Mouse (Mus musculus): Measurements from ENCODE around the gene Srrt. TPM values are rescaled to one million over a fixed set of nuclear protein-coding genes. Genes with fewer than 3 reads are reported as not detected.

Gene Srrt
- 86.7 and 102 TPM in 2 replicates for polyA plus RNA-seq (2015; fragmentation: Nextera tagmentation; extraction: Ambion mirVana)

- ATAC-seq (ENCODE audit: low read depth), result peak; percentile 79
- H3K4me1 ChIP-seq (replicated peaks), result peaks cover 60% of the 10 kb centered on the region
Measured at GRCm38 (mm10) chr5:137307071-137307912, at the start of gene Srrt. TSS of gene Srrt (minus strand) at chr5:137307674.

GRCm38 (mm10) chr5:137354091-137354490 is 46.6 kb upstream of the Srrt start:
- WGBS (ENCODE audit: insufficient replicate concordance), result 62% methylated on average over 17 of the region's 17 CpGs
- Histone ChIP-seq H3K9ac (no peak overlapping the region), H3K27me3 (peaks cover 36% of the 10 kb centered on the region), H3K4me3 (replicated peaks) (no peak overlapping the region), H3K4me2 (no peak overlapping the region), H3K36me3 (peaks cover 30% of the 10 kb centered on the region), H3K4me1 (replicated peaks) (peaks cover 5% of the 10 kb centered on the region; the same call in 1 of the 2 replicates), H3K27ac (no peak overlapping the region), H3K9me3 (replicated peaks) (no peaks in the 10 kb centered on the region)
- DNase-seq (no peak), ATAC-seq (ENCODE audit: low read depth) (no peak)

More at GRCm38 (mm10) chr5:137307071-137307912, at the start of gene Srrt:
- peak within 1 kb of the TSS; percentile 94 for H3K27ac ChIP-seq
- peak within 1 kb of the TSS; percentile 99 for H3K9ac ChIP-seq
- H3K27me3 ChIP-seq, result no peaks in the 10 kb centered on the region
- WGBS (ENCODE audit: insufficient replicate concordance), result under 1% methylated on average over 71 of the region's 72 CpGs
- H3K36me3 ChIP-seq, result peaks cover 71% of the 10 kb centered on the region
- H3K9me3 ChIP-seq (replicated peaks), result no peaks in the 10 kb centered on the region
- peak within 1 kb of the TSS; percentile 88 for H3K4me2 ChIP-seq
- H3K4me3 ChIP-seq (replicated peaks), result peak within 1 kb of the TSS; percentile 98
- DNase-seq, result peak; percentile 85

- 28% methylated on average over 16 of the region's 16 CpGs for WGBS (ENCODE audit: insufficient replicate concordance)
- no peak for DNase-seq
- H3K9ac ChIP-seq, result peak overlapping the region; percentile 73
Measured at GRCm38 (mm10) chr5:137352011-137352975, 44.8 kb upstream of the Srrt start.

GRCm38 (mm10) chr5:137351394-137351793 is 43.9 kb upstream of the Srrt start:
- ATAC-seq (ENCODE audit: low read depth) (no peak), DNase-seq (no peak)
- Histone ChIP-seq H3K27ac (no peak overlapping the region), H3K4me1 (replicated peaks) (peaks cover 7% of the 10 kb centered on the region; the same call in 1 of the 2 replicates), H3K9me3 (replicated peaks) (no peaks in the 10 kb centered on the region), H3K4me3 (replicated peaks) (peak overlapping the region; percentile 62), H3K9ac (peak overlapping the region; percentile 73), H3K4me2 (peak overlapping the region; percentile 55), H3K27me3 (peaks cover 58% of the 10 kb centered on the region), H3K36me3 (peaks cover 18% of the 10 kb centered on the region)
- 32% methylated on average over 4 of the region's 4 CpGs for WGBS (ENCODE audit: insufficient replicate concordance)

More at GRCm38 (mm10) chr5:137352011-137352975, 44.8 kb upstream of the Srrt start:
- H3K36me3 ChIP-seq, result peaks cover 23% of the 10 kb centered on the region
- H3K4me2 ChIP-seq, result peak overlapping the region; percentile 55
- peaks cover 5% of the 10 kb centered on the region; the same call in 1 of the 2 replicates for H3K4me1 ChIP-seq (replicated peaks)
- H3K4me3 ChIP-seq (replicated peaks), result peak overlapping the region; percentile 62
- no peaks in the 10 kb centered on the region for H3K9me3 ChIP-seq (replicated peaks)
- ATAC-seq (ENCODE audit: low read depth), result no peak
- H3K27ac ChIP-seq, result no peak overlapping the region
- H3K27me3 ChIP-seq, result peaks cover 53% of the 10 kb centered on the region

- Histone ChIP-seq H3K27ac (no peak overlapping the region), H3K36me3 (peaks cover 15% of the 10 kb centered on the region; the same call in 1 of the 2 replicates), H3K9me3 (replicated peaks) (no peaks in the 10 kb centered on the region), H3K4me2 (peak overlapping the region; percentile 55), H3K9ac (peak overlapping the region; percentile 73), H3K4me1 (replicated peaks) (peaks cover 7% of the 10 kb centered on the region; the same call in 1 of the 2 replicates), H3K4me3 (replicated peaks) (peak overlapping the region; percentile 62), H3K27me3 (peaks cover 58% of the 10 kb centered on the region)
- 24% methylated on average over 8 of the region's 8 CpGs for WGBS (ENCODE audit: insufficient replicate concordance)
- ATAC-seq (ENCODE audit: low read depth) (no peak), DNase-seq (no peak)
Measured at GRCm38 (mm10) chr5:137351058-137351380, 43.5 kb upstream of the Srrt start.

GRCm38 (mm10) chr5:137350205-137351057 is 43.0 kb upstream of the Srrt start:
- no peak for DNase-seq
- WGBS (ENCODE audit: insufficient replicate concordance), result 2% methylated on average over 55 of the region's 55 CpGs
- Histone ChIP-seq H3K27me3 (peaks cover 58% of the 10 kb centered on the region), H3K4me1 (replicated peaks) (peaks cover 7% of the 10 kb centered on the region; the same call in 1 of the 2 replicates), H3K36me3 (peaks cover 10% of the 10 kb centered on the region; the same call in 1 of the 2 replicates), H3K4me2 (peak overlapping the region; percentile 55), H3K27ac (peak overlapping the region; percentile 67), H3K9ac (peak overlapping the region; percentile 73), H3K4me3 (replicated peaks) (peak overlapping the region; percentile 62), H3K9me3 (replicated peaks) (no peaks in the 10 kb centered on the region)
- peak; percentile 15 for ATAC-seq (ENCODE audit: low read depth)

DNA sequence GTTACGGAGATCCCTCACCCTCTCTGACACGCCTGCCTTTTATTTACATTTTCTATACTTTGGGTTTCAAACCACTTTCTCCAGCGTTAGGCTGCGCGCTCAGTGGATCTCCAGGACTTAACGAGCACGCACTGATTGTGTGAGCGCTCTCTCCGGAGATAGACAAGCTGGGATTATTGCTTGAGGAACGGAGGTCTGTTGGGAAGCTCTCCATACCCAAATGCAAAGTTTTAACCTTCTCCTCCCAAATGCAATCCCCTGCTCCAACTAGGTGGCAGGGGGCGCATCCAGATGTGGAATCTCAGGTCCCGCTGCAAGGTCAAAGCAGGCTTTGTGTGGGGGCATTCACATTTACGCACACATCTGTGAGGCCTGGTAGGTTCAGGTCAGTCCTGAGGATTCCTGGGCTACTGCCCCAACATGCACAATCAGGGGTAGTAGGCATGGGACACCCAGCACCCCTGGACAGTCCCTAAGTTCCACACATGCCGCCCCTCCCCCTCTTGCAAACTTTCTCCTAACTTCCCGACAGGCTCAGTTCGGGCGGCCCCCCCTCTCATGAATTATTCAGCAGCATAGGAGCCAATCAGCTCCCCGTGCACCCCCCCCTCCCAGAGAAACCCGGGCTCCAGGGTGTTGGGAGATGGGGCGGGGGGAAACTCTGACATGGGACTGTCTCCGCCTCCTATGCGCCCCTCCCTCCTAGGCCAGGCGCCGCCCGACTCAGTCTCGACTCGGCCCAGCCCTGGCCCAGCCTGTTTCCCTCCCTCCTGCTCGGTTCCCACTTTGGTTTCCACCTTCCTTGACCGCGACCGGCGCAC is 42.1 kb upstream of the Srrt start, which contains the start of gene Ephb4:
Ephb4 (plus strand) TSS at position 726 of the 821 bp plus-strand sequence.
- under 1% methylated on average over 32 of the region's 32 CpGs for WGBS (ENCODE audit: insufficient replicate concordance)
- ATAC-seq (ENCODE audit: low read depth) (peak; percentile 77), DNase-seq (peak; percentile 31)
- peak within 1 kb of the TSS; percentile 73 for H3K9ac ChIP-seq
- peak within 1 kb of the TSS; percentile 62 for H3K4me3 ChIP-seq (replicated peaks)
- H3K9me3 ChIP-seq (replicated peaks), result no peaks in the 10 kb centered on the region
- H3K36me3 ChIP-seq, result peaks cover 7% of the 10 kb centered on the region; the same call in 1 of the 2 replicates
- H3K4me1 ChIP-seq (replicated peaks), result peaks cover 9% of the 10 kb centered on the region; the same call in 1 of the 2 replicates
- peaks cover 62% of the 10 kb centered on the region for H3K27me3 ChIP-seq
- peak within 1 kb of the TSS; percentile 55 for H3K4me2 ChIP-seq
- H3K27ac ChIP-seq, result peak within 1 kb of the TSS; percentile 68

- Histone ChIP-seq H3K9ac (peak overlapping the region; percentile 45; the same call in 1 of the 2 replicates), H3K27ac (peak overlapping the region; percentile 68), H3K9me3 (replicated peaks) (no peaks in the 10 kb centered on the region), H3K4me1 (replicated peaks) (peaks cover 10% of the 10 kb centered on the region; the same call in 1 of the 2 replicates), H3K36me3 (no peaks in the 10 kb centered on the region), H3K4me2 (peak overlapping the region; percentile 55), H3K27me3 (peaks cover 62% of the 10 kb centered on the region), H3K4me3 (replicated peaks) (peak overlapping the region; percentile 62)
- 1% methylated on average over 33 of the region's 33 CpGs for WGBS (ENCODE audit: insufficient replicate concordance)
- DNase-seq (no peak), ATAC-seq (ENCODE audit: low read depth) (peak; percentile 49)
Measured at GRCm38 (mm10) chr5:137348482-137349383, 41.3 kb upstream of the Srrt start.

DNA sequence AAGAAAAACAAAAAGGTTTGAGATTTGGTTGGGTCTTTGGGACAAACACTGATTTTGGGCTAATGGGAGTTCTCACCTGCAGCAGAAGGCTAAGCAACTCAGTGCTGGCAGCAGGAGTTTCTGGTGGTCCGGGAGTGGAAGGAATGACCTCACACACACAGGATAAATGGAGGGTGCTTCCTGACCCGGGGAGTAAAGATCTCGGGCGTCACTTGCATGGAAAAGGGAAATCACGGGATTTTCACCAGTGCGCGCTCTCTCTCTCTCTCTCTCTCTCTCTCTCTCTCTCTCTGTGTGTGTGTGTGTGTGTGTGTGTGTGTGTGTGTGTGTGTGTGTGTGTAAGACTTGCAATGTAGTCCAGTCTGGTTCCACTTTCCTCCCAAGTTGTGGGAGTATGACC is 40.4 kb upstream of the Srrt start:
- WGBS (ENCODE audit: insufficient replicate concordance), result 13% methylated on average over 7 of the region's 7 CpGs
- no peaks in the 10 kb centered on the region for H3K9me3 ChIP-seq (replicated peaks)
- peaks cover 62% of the 10 kb centered on the region for H3K27me3 ChIP-seq
- no peak for DNase-seq
- no peak overlapping the region for H3K4me3 ChIP-seq (replicated peaks)
- no peaks in the 10 kb centered on the region for H3K36me3 ChIP-seq
- peak overlapping the region; percentile 68 for H3K27ac ChIP-seq
- peaks cover 10% of the 10 kb centered on the region; the same call in 1 of the 2 replicates for H3K4me1 ChIP-seq (replicated peaks)
- ATAC-seq (ENCODE audit: low read depth), result no peak
- H3K9ac ChIP-seq, result no peak overlapping the region
- peak overlapping the region; percentile 55; the same call in 1 of the 2 replicates for H3K4me2 ChIP-seq
